Mouse (Mus musculus): ENCODE results near the gene H2al1m. TPM values are rescaled to one million over a fixed set of nuclear protein-coding genes. Genes with fewer than 3 reads are reported as not detected.
"Not testable (repeated sequence)": the region's sequence is repeated elsewhere in the genome, so short reads cannot be mapped to it uniquely, and the experiment has no call there.

The H2al1m gene
- total RNA-seq, 1 experiment from 2014 or later: not detected

DNA sequence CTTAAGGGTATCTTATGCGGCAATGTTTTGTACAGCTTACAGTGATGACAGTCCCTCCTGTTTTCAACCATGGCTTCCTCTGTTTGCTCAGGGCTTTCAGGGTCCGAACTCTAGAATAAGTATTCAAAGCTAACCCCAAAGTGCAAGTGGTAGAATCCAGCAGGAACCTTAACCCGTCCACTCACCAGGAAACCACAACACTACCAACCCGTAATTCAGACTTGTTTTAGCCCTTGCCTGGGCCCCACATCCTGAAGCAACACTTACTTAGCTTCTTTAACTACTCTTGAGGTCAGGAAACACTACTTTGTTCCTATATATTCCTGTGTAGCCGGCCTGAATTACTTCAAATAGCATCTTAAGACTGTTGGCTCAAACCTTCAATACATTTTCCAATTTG is 19.2 kb downstream of the H2al1m start:
- no peak for ATAC-seq (replicated peaks; ENCODE audit: insufficient number of reproducible peaks, low FRiP score, low TSS enrichment, poor library complexity, severe bottlenecking)

DNA sequence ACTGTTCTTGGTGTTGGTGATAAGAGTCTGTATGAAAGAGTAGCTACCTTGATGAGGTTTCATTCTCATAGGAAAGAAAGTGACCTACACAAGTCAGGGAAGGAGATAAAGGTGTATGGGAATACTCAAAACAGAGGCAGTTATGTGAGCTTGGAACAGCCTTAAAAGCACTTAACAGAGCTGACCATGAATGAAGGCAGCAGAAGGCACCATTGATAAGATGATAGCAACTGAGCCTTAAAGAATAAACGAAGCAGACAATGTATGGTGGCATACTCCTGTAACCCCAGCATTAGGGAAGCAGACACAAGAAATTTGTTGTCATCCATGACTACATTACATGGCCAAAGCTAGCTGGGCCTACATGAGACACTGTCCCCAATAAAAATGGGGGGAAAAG is 19.9 kb downstream of the H2al1m start:
- ATAC-seq (replicated peaks; ENCODE audit: insufficient number of reproducible peaks, low FRiP score, low TSS enrichment, poor library complexity, severe bottlenecking): no peak

DNA sequence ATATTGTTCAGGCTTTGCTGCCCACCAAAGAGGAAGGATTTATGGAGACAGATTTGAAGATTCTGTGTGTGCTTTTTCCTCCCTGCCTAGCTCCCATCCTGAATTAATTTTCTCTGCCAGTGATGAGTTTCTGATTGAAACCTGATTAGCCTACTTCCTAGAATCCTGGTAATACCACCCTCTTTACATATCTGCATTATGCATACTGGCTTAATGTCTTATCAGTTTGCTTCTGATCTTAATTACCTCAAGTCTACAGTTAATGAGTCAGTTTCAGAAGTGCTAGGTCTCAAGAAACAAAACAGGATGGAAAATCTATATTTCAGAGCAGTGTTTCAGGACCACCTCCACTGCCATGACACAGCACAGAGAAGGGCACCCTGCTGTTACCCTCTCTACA is 32.9 kb downstream of the H2al1m start:
- ATAC-seq (replicated peaks; ENCODE audit: insufficient number of reproducible peaks, low FRiP score, low TSS enrichment, poor library complexity, severe bottlenecking): not testable (repeated sequence)

DNA sequence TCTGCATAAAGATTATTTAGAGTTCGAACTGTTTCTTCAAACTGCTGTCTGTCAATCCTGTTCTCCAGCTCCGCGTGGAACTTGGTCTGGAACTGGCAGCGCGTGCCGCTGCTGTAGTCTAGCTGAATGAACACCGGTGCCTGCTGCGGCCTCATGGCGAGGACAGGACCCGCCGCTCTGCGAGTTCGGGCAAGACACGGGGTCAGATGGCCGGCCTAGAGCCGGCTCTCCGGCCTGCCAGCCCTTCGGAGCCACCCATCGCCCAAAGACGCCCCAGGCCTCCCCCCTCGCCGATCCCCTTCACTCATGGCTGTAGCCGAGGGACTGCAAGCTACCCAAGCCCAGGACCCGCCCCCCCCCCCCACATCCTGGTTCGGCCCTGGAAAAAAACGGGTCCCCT is 44.4 kb downstream of the H2al1m start:
- ATAC-seq (replicated peaks; ENCODE audit: insufficient number of reproducible peaks, low FRiP score, low TSS enrichment, poor library complexity, severe bottlenecking): not testable (repeated sequence)

DNA sequence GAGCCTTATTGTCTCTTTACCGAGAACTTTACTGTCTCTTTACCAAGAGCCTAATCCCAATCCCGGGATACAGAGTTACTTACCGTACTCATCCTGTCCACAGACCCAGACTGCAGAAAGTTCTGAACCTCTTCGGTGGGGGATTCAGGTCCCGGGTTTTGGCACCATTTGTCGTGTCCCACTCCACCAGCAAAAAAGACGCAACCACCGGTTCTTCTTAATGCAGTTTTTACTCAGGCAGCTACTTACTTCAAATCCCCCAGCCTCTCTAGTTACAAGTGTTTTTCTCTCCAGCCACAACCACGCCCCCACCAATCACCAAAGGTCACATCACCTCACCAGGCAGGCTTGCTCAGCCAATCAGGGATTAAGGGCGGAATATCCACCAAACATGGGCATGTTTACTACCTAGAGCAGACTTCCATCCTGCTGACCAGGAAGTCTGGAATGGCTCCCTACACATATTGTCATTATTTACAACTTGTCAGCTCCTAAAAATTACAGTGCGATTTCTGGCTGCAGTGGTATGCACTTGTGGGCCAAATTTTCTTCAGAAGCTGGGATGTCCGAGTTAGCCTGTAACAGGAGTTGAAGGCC is 48.9 kb downstream of the H2al1m start:
- not testable (repeated sequence) for ATAC-seq (replicated peaks; ENCODE audit: insufficient number of reproducible peaks, low FRiP score, low TSS enrichment, poor library complexity, severe bottlenecking)

DNA sequence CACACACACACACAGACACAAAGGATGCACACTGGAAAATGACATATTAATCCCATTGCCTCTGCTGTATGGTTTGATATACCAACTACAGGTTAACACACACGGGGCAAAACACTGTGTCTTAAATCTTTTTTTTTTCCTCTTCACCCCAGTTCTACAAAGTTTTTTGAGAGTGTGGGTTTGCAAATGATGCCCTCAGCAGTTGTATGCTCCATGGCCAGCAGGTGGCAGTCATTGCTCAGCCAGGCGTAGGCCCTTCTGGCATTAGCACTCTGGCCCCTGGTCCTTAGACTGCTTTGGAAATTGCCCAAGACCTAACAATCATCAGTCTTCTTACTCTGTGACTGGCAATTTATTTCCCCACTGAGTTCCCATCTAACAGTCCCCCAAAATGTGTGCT is 49.5 kb downstream of the H2al1m start:
- not testable (repeated sequence) for ATAC-seq (replicated peaks; ENCODE audit: insufficient number of reproducible peaks, low FRiP score, low TSS enrichment, poor library complexity, severe bottlenecking)

Other genes with a start within 250 kb of the H2al1m start
- gene Fthl17f, start 220.7 kb upstream of the H2al1m start, total RNA-seq (2017): not detected in 3 replicates
- gene 4930402K13Rik, start 179.2 kb upstream of the H2al1m start, total RNA-seq (2017): not detected in 3 replicates
- 0.97 to 1.3 TPM in 2 of 3 replicates, not detected in the other for gene Lancl3, start 83.9 kb upstream of the H2al1m start, total RNA-seq (2017)
- 2.9 TPM in 1 of 3 replicates, not detected in the others for gene Gm14862, start 26.9 kb upstream of the H2al1m start, total RNA-seq (2017)
- gene Xk, start 11.0 kb upstream of the H2al1m start, total RNA-seq (2017): 0.67 to 2.1 TPM (median 1.9 TPM) in 3 replicates
- not detected in 3 replicates for gene H2al1k, start 66.9 kb downstream of the H2al1m start, total RNA-seq (2017)
- 809 to 1,358 TPM (median 1,349 TPM) in 3 replicates for gene Cybb, start 204.0 kb downstream of the H2al1m start, total RNA-seq (2017)

Data from monocyte, adult 5-6 weeks (primary cell).